Mouse (Mus musculus): ENCODE results near the gene Sema3f.

GRCm38 (mm10) chr9:107714221-107714952 lies 4.1 kb upstream of the Sema3f start:
- TF ChIP-seq CTCF (IDR thresholded peaks at IDR 0.05; ENCODE audit: insufficient read depth, low read depth, low read length) (no peak), POLR2A (IDR thresholded peaks at IDR 0.05; ENCODE audit: insufficient read depth, low read depth, low read length) (no peak)
